Mouse (Mus musculus) MEL (cell line): ENCODE measurements around the gene Usp50. TPM values are rescaled to one million over a fixed set of nuclear protein-coding genes. Genes with fewer than 3 reads are reported as not detected.
A peak's percentile ranks its signal among the peaks of the same experiment; 100 is the strongest.

Source experiments
- DNase-seq: peaks from one replicate; pipeline ENCODE4 v3.0.0; 2011; ENCODE audit warnings: low read depth, low spot score
- H3K27ac ChIP-seq: 2 replicates; pipeline ENCODE4 v1.5.1; 2012; ENCODE audit warnings: low read depth, mild to moderate bottlenecking, control low read depth, low read length, moderate library complexity; ENCODE audit not compliant: control insufficient read depth
- H3K27me3 ChIP-seq, 2 experiments: fragments of 150-350 bp in 1 of 2; sonication (generic) in 1 of 2; 2 replicates each; pipeline ENCODE4 v1.6.1; 2012; ENCODE audit warnings: low read length in 2 of 2, mild to moderate bottlenecking in 2 of 2, improper control_type of control experiment in 1 of 2, moderate library complexity in 1 of 2; ENCODE audit not compliant: insufficient read depth in 2 of 2, control insufficient read depth in 1 of 2
- H3K36me3 ChIP-seq, 2 experiments: 2 replicates each; pipeline ENCODE4 v1.6.1; 2012 to 2014; ENCODE audit warnings: low read length in 2 of 2, improper control_type of control experiment in 1 of 2, inconsistent platforms in 1 of 2, mild to moderate bottlenecking in 1 of 2; ENCODE audit not compliant: insufficient read depth in 2 of 2, control insufficient read depth in 1 of 2
- H3K4me1 ChIP-seq, 2 experiments: fragments of 150-350 bp in 1 of 2; sonication (generic) in 1 of 2; 2 replicates each; pipeline ENCODE4 v1.6.1; 2012; ENCODE audit warnings: low read length in 2 of 2, improper control_type of control experiment in 1 of 2, mild to moderate bottlenecking in 1 of 2; ENCODE audit not compliant: insufficient read depth in 2 of 2, control insufficient read depth in 1 of 2
- H3K4me3 ChIP-seq, 2 experiments: fragments of 150-350 bp in 1 of 2; sonication (generic) in 1 of 2; 2 replicates each; pipeline ENCODE4 v1.5.1; 2012; ENCODE audit warnings: low read depth in 2 of 2, low read length in 2 of 2, mild to moderate bottlenecking in 2 of 2, moderate library complexity in 2 of 2, control low read depth in 1 of 2, improper control_type of control experiment in 1 of 2; ENCODE audit not compliant: control insufficient read depth in 1 of 2, insufficient read depth in 1 of 2
- H3K79me2 ChIP-seq: 2 replicates; pipeline ENCODE4 v1.6.1; 2012; ENCODE audit warnings: mild to moderate bottlenecking, low read length, moderate library complexity; ENCODE audit not compliant: control insufficient read depth, poor library complexity, insufficient read depth
- H3K9ac ChIP-seq: 2 replicates; pipeline ENCODE4 v1.6.1; 2012; ENCODE audit warnings: low read depth, mild to moderate bottlenecking, control low read depth, low read length, moderate library complexity; ENCODE audit not compliant: control insufficient read depth, poor library complexity, severe bottlenecking
- H3K9me3 ChIP-seq: fragments of 150-350 bp; sonication (generic); replicated peaks from 2 replicates; pipeline ENCODE4 v1.6.1; 2012; ENCODE audit warnings: mild to moderate bottlenecking, low read length, improper control_type of control experiment, moderate library complexity; ENCODE audit not compliant: insufficient read depth
- BHLHE40 ChIP-seq: IDR thresholded peaks from 2 replicates; pipeline ENCODE4 v1.6.1; 2012; ENCODE audit warnings: low read depth, mild to moderate bottlenecking, inconsistent platforms, low read length, improper control_type of control experiment, borderline replicate concordance
- CHD1 ChIP-seq: IDR thresholded peaks from 2 replicates; pipeline ENCODE4 v1.6.1; 2012; ENCODE audit warnings: low read depth, mild to moderate bottlenecking, inconsistent platforms, low read length, improper control_type of control experiment
- CHD2 ChIP-seq: IDR thresholded peaks from 2 replicates; pipeline ENCODE4 v1.6.1; 2011; ENCODE audit warnings: low read length, improper control_type of control experiment
- CTCF ChIP-seq, 3 experiments: IDR thresholded peaks in 2 of 3; conservative IDR thresholded peaks in 1 of 3; 2 replicates each; pipeline ENCODE4 v1.5.1; 2011 to 2012; ENCODE audit warnings: low read length in 3 of 3, low read depth in 2 of 3, mild to moderate bottlenecking in 2 of 3, improper control_type of control experiment in 1 of 3, inconsistent platforms in 1 of 3, mixed read lengths in 1 of 3, moderate library complexity in 1 of 3; ENCODE audit not compliant: control insufficient read depth in 1 of 3, insufficient read depth in 1 of 3, poor library complexity in 1 of 3, severe bottlenecking in 1 of 3
- ELF1 ChIP-seq: IDR thresholded peaks from 2 replicates; pipeline ENCODE4 v1.6.1; 2014; ENCODE audit warnings: low read depth, mild to moderate bottlenecking, inconsistent platforms, low read length, improper control_type of control experiment, moderate library complexity
- EP300 ChIP-seq, 2 experiments: IDR thresholded peaks; 2 replicates each; pipeline ENCODE4 v1.6.1; 2011; ENCODE audit warnings: improper control_type of control experiment in 2 of 2, low read length in 2 of 2, low read depth in 1 of 2, mild to moderate bottlenecking in 1 of 2
- ETS1 ChIP-seq: IDR thresholded peaks from 2 replicates; pipeline ENCODE4 v1.6.1; 2012; ENCODE audit warnings: low read depth, mild to moderate bottlenecking, inconsistent platforms, low read length, improper control_type of control experiment, moderate library complexity
- GABPA ChIP-seq: IDR thresholded peaks from 2 replicates; pipeline ENCODE4 v1.6.1; 2012; ENCODE audit warnings: low read depth, mild to moderate bottlenecking, inconsistent platforms, low read length, improper control_type of control experiment, moderate library complexity
- HCFC1 ChIP-seq: IDR thresholded peaks from 2 replicates; pipeline ENCODE4 v1.6.1; 2012; ENCODE audit warnings: low read depth, mild to moderate bottlenecking, inconsistent platforms, low read length, improper control_type of control experiment, moderate library complexity
- JUND ChIP-seq: IDR thresholded peaks from 2 replicates; pipeline ENCODE4 v1.6.1; 2011; ENCODE audit warnings: low read depth, mild to moderate bottlenecking, improper control_type of control experiment, low read length
- KAT2A ChIP-seq: conservative IDR thresholded peaks from 2 replicates; pipeline ENCODE4 v1.6.1; 2012; ENCODE audit warnings: low read depth, low read length, improper control_type of control experiment, inconsistent platforms
- MAFK ChIP-seq: IDR thresholded peaks from 2 replicates; pipeline ENCODE4 v1.6.1; 2011; ENCODE audit warnings: low read depth, mild to moderate bottlenecking, low read length, improper control_type of control experiment, borderline replicate concordance
- MAX ChIP-seq: IDR thresholded peaks from 2 replicates; pipeline ENCODE4 v1.6.1; 2011; ENCODE audit warnings: low read length, improper control_type of control experiment
- MAZ ChIP-seq: IDR thresholded peaks from 2 replicates; pipeline ENCODE4 v1.6.1; 2012; ENCODE audit warnings: low read depth, mild to moderate bottlenecking, inconsistent platforms, low read length, improper control_type of control experiment
- MEF2A ChIP-seq: IDR thresholded peaks from 2 replicates; pipeline ENCODE4 v1.6.1; 2014; ENCODE audit warnings: low read depth, mild to moderate bottlenecking, inconsistent platforms, low read length, improper control_type of control experiment; ENCODE audit not compliant: poor library complexity, insufficient replicate concordance, severe bottlenecking; ENCODE audit errors: extremely low read depth
- MXI1 ChIP-seq: IDR thresholded peaks from 2 replicates; pipeline ENCODE4 v1.6.1; 2011; ENCODE audit warnings: mild to moderate bottlenecking, low read depth, low read length, improper control_type of control experiment
- MYB ChIP-seq: IDR thresholded peaks from 2 replicates; pipeline ENCODE4 v1.6.1; 2011; ENCODE audit warnings: mild to moderate bottlenecking, low read depth, low read length, improper control_type of control experiment
- MYC ChIP-seq: IDR thresholded peaks from 2 replicates; pipeline ENCODE4 v1.6.1; 2011; ENCODE audit warnings: low read depth, mild to moderate bottlenecking, low read length, improper control_type of control experiment, moderate library complexity
- NELFE ChIP-seq: IDR thresholded peaks from 2 replicates; pipeline ENCODE4 v1.6.1; 2011; ENCODE audit warnings: low read depth, low read length, improper control_type of control experiment
- NRF1 ChIP-seq: IDR thresholded peaks from 2 replicates; pipeline ENCODE4 v1.6.1; 2014; ENCODE audit warnings: low read depth, mild to moderate bottlenecking, inconsistent platforms, low read length, improper control_type of control experiment, moderate library complexity; ENCODE audit not compliant: poor library complexity, insufficient read depth, severe bottlenecking
- POLR2A ChIP-seq, 2 experiments: IDR thresholded peaks; 2 replicates each; pipeline ENCODE4 v1.6.1; 2011 to 2012; ENCODE audit warnings: low read length in 2 of 2, mild to moderate bottlenecking in 2 of 2, control low read depth in 1 of 2, improper control_type of control experiment in 1 of 2, low read depth in 1 of 2, moderate library complexity in 1 of 2; ENCODE audit not compliant: control insufficient read depth in 1 of 2, insufficient read depth in 1 of 2, poor library complexity in 1 of 2
- POLR2AphosphoS2 ChIP-seq: IDR thresholded peaks from 2 replicates; pipeline ENCODE4 v1.6.1; 2011; ENCODE audit warnings: low read length, improper control_type of control experiment
- POLR2AphosphoS5 ChIP-seq: IDR thresholded peaks from 2 replicates; pipeline ENCODE4 v1.6.1; 2012; ENCODE audit warnings: low read depth, borderline replicate concordance, mild to moderate bottlenecking, inconsistent platforms, low read length, moderate library complexity, mixed read lengths
- RAD21 ChIP-seq: IDR thresholded peaks from 2 replicates; pipeline ENCODE4 v1.6.1; 2011; ENCODE audit warnings: mild to moderate bottlenecking, low read depth, low read length, improper control_type of control experiment
- RCOR1 ChIP-seq: IDR thresholded peaks from 2 replicates; pipeline ENCODE4 v1.6.1; 2012; ENCODE audit warnings: low read depth, mild to moderate bottlenecking, inconsistent platforms, low read length, improper control_type of control experiment
- SIN3A ChIP-seq: IDR thresholded peaks from 2 replicates; pipeline ENCODE4 v1.6.1; 2012; ENCODE audit warnings: low read length, improper control_type of control experiment, inconsistent platforms
- TBP ChIP-seq: IDR thresholded peaks from 2 replicates; pipeline ENCODE4 v1.8.0; 2011; ENCODE audit warnings: low read depth, low read length, improper control_type of control experiment
- TCF12 ChIP-seq: IDR thresholded peaks from 2 replicates; pipeline ENCODE4 v1.6.1; 2014; ENCODE audit warnings: low read depth, mild to moderate bottlenecking, inconsistent platforms, low read length, improper control_type of control experiment, moderate library complexity
- UBTF ChIP-seq: IDR thresholded peaks from 2 replicates; pipeline ENCODE4 v1.6.1; 2012; ENCODE audit warnings: low read depth, mild to moderate bottlenecking, inconsistent platforms, low read length, improper control_type of control experiment, moderate library complexity, borderline replicate concordance; ENCODE audit not compliant: insufficient read depth
- USF2 ChIP-seq, 2 experiments: IDR thresholded peaks; 2 replicates each; pipeline ENCODE4 v1.6.1; 2011 to 2012; ENCODE audit warnings: improper control_type of control experiment in 2 of 2, low read length in 2 of 2, borderline replicate concordance in 1 of 2, inconsistent platforms in 1 of 2, low read depth in 1 of 2, mild to moderate bottlenecking in 1 of 2; ENCODE audit not compliant: insufficient read depth in 1 of 2
- ZMIZ1 ChIP-seq: IDR thresholded peaks from 2 replicates; pipeline ENCODE4 v1.6.1; 2012; ENCODE audit warnings: low read depth, mild to moderate bottlenecking, inconsistent platforms, low read length, improper control_type of control experiment, moderate library complexity
- ZNF384 ChIP-seq: IDR thresholded peaks from 2 replicates; pipeline ENCODE4 v1.6.1; 2012; ENCODE audit warnings: low read depth, mild to moderate bottlenecking, inconsistent platforms, low read length, improper control_type of control experiment
- polyA plus RNA-seq, 2 experiments: library from polyadenylated mRNA; stranded (reverse) in 1 of 2; unstranded in 1 of 2; fragments of >175 nt in 1 of 2; fragments of >200 nt in 1 of 2; gene quantifications; 2 replicates each; pipeline versions ENCODE4 v1.2.1 to v1.2.4; 2012; ENCODE audit warnings: low replicate concordance in 2 of 2, low read depth in 1 of 2; ENCODE audit not compliant: insufficient read length in 2 of 2, insufficient read depth in 1 of 2, missing spikeins in 1 of 2
- total RNA-seq: library from RNA; depleted of rRNA; stranded (reverse); fragments of 300-350 nt; gene quantifications from 2 replicates; pipeline ENCODE4 v1.2.3, GENCODE M21; 2012

Usp50 gene
- total and polyA plus RNA-seq, 3 experiments = 0.28 to 1.0 TPM; not detected in 1

GRCm38 (mm10) chr2:126675169-126676121 is 107.8 kb downstream of the Usp50 start:
- Histone ChIP-seq H3K4me1 (peaks cover 4 to 12% of the 10 kb centered on the region in 2 experiments), H3K27me3 (no peaks in the 10 kb centered on the region), H3K9me3 (no peaks in the 10 kb centered on the region), H3K4me3 (peak overlapping the region; percentile 82 to 99), H3K36me3 (peaks cover 0 to 26% of the 10 kb centered on the region in 2 experiments; a peak in 2 of 4 replicates), H3K9ac (peak overlapping the region; percentile 95), H3K79me2 (peaks cover 49% of the 10 kb centered on the region), H3K27ac (peak overlapping the region; percentile 87)
- DNase-seq = peak; percentile 93
- TF ChIP-seq NELFE (peak; percentile 83), RAD21 (no peak), MEF2A (no peak), POLR2AphosphoS5 (no peak), NRF1 (peak; percentile 87), CHD2 (no peak), HCFC1 (peak; percentile 84), MYB (peak; percentile 58), USF2 (IDR thresholded peaks at IDR 0.05; ENCODE audit: borderline replicate concordance in 1 of 2, insufficient read depth in 1 of 2, low read depth in 1 of 2, low read length in 2 of 2) (no peak), MAFK (no peak), POLR2AphosphoS2 (peak; percentile 91), GABPA (no peak), POLR2A (IDR thresholded peaks at IDR 0.05; ENCODE audit: control insufficient read depth in 1 of 2, insufficient read depth in 1 of 2, low read depth in 1 of 2, low read length in 2 of 2, poor library complexity in 1 of 2) (peak; percentile 82 to 88), MXI1 (peak; percentile 77), UBTF (no peak), TBP (peak; percentile 72), ELF1 (peak; percentile 75; the same call in 1 of the 2 replicates), SIN3A (peak; percentile 62), ZNF384 (peak; percentile 39), MYC (peak; percentile 32; the same call in 1 of the 2 replicates), EP300 (IDR thresholded peaks at IDR 0.05; ENCODE audit: low read depth in 1 of 2, low read length in 2 of 2) (no peak), CTCF (IDR thresholded peaks at IDR 0.05 in 2 of 3, conservative IDR thresholded peaks at IDR 0.05 in 1 of 3; ENCODE audit: control insufficient read depth in 1 of 3, insufficient read depth in 1 of 3, low read depth in 2 of 3, low read length in 3 of 3, poor library complexity in 1 of 3, severe bottlenecking in 1 of 3) (no peak), MAX (peak; percentile 60), JUND (no peak), KAT2A (peak; percentile 65; the same call in 1 of the 2 replicates), ZMIZ1 (peak; percentile 69), TCF12 (peak; percentile 50), CHD1 (peak; percentile 61; the same call in 1 of the 2 replicates), ETS1 (0 out of 2 replicates have a peak, but pooled peaks have one; percentile 23), MAZ (peak; percentile 20; the same call in 1 of the 2 replicates), RCOR1 (no peak), BHLHE40 (no peak)
